Mouse (Mus musculus): ENCODE data around the gene Scfd2. TPM values are rescaled to one million over a fixed set of nuclear protein-coding genes. Genes with fewer than 3 reads are reported as not detected.

Scfd2 gene
- total RNA-seq (2014; fragmentation: Nextera tagmentation) (20.9 and 30.1 TPM in 2 replicates), total RNA-seq (2017) (17.0 and 22.6 TPM in 2 replicates)

DNA sequence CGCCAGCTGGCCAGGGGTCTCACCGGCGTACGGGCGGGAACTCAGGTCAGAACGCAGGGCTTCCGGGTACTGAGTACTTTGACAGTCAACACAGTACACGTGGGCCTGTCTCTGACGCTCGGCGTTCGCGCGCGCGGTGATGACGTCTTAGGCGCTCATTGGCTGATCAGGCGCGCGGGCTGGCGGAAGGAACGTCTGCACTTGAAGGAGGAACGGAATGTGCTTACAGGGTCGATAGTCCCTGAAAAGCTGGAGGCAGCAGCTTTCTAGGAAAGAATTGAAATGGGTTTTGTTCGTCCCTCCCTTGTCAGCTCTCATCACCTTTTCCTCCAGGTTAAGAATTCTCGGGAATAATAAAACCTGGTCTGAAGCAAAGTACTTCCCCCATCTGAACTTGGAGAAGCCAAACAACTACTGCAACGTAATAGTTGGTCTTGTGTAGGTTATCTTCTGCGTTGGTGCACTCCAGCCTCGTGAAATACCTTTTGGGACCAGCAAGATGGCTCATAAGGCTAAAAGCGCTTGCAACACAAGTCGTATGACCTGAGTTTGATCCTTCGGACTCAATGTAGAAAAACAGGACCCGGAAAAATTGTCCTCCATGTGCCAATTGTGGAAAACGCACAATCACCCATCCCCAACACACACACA lies at the start of gene Scfd2:
Gene Scfd2 (minus strand): TSS at position 130 of the 651 bp plus-strand sequence.
- ATAC-seq (replicated peaks; ENCODE audit: low FRiP score, low TSS enrichment, poor library complexity, severe bottlenecking): peak; percentile 88

- no peak for ATAC-seq (replicated peaks; ENCODE audit: low FRiP score, low TSS enrichment, poor library complexity, severe bottlenecking)
These were observed 40.2 kb upstream of the Scfd2 start for GRCm38 (mm10) chr5:74571767-74572166.

DNA sequence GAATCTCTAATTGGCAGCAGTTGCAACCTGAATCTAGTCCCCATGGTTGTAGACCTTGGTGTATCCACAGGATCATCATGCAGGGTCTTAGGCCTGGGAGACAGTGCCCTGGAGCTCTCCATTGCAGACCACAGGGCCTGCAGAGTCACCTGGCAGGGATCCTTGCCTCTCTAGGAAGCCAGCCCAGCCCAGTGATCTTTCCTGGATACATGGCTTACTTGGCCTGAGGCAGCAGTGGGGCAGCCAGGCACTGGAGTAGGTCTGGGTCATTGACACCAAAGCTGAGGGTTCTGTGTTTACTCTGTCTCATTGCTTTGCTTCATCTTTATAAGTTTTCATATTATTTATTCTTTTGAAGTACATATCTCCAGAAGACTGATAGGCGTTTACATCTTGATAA lies 29.6 kb upstream of the Scfd2 start:
- no peak for ATAC-seq (replicated peaks; ENCODE audit: low FRiP score, low TSS enrichment, poor library complexity, severe bottlenecking)

- no peak for ATAC-seq (replicated peaks; ENCODE audit: low FRiP score, low TSS enrichment, poor library complexity, severe bottlenecking)
These were observed 18.0 kb upstream of the Scfd2 start for GRCm38 (mm10) chr5:74549566-74549965.

- no peak for ATAC-seq (replicated peaks; ENCODE audit: low FRiP score, low TSS enrichment, poor library complexity, severe bottlenecking)
These were observed 14.0 kb upstream of the Scfd2 start for GRCm38 (mm10) chr5:74545606-74546005.

GRCm38 (mm10) chr5:74536180-74536947 lies 4.8 kb upstream of the Scfd2 start:
- ATAC-seq (replicated peaks; ENCODE audit: low FRiP score, low TSS enrichment, poor library complexity, severe bottlenecking): no peak

GRCm38 (mm10) chr5:74535240-74536021 lies 3.9 kb upstream of the Scfd2 start, which contains the start of gene Fip1l1:
Gene Fip1l1 (plus strand): TSS chr5:74535449.
- ATAC-seq (replicated peaks; ENCODE audit: low FRiP score, low TSS enrichment, poor library complexity, severe bottlenecking): peak; percentile 69

GRCm38 (mm10) chr5:74530785-74531184 lies 774 bp downstream of the Scfd2 start:
- no peak; the same call in 1 of the 2 replicates for ATAC-seq (replicated peaks; ENCODE audit: low FRiP score, low TSS enrichment, poor library complexity, severe bottlenecking)

GRCm38 (mm10) chr5:74527025-74527424 lies 4.5 kb downstream of the Scfd2 start:
- ATAC-seq (replicated peaks; ENCODE audit: low FRiP score, low TSS enrichment, poor library complexity, severe bottlenecking): no peak

- no peak for ATAC-seq (replicated peaks; ENCODE audit: low FRiP score, low TSS enrichment, poor library complexity, severe bottlenecking)
These were observed 19.9 kb downstream of the Scfd2 start for GRCm38 (mm10) chr5:74511686-74512085.

DNA sequence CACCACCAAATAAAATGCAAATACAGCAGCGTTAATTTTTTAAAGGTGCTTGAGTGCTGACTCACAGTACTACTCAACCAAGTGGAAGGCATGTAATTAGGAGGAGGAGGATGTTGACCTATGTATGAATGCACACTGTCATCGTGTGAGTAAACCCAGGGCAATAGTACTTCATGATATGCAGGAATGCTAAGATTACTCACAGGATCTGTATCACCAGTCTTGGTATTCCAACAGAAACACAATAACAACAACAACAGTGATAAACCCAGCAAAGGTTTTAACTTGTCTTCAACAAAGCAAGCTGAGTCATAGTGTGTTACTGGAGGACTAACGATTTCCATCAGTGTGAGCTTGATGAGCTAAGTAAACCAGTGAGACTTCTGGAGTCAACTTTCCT lies 38.9 kb downstream of the Scfd2 start:
- ATAC-seq (replicated peaks; ENCODE audit: low FRiP score, low TSS enrichment, poor library complexity, severe bottlenecking): no peak

DNA sequence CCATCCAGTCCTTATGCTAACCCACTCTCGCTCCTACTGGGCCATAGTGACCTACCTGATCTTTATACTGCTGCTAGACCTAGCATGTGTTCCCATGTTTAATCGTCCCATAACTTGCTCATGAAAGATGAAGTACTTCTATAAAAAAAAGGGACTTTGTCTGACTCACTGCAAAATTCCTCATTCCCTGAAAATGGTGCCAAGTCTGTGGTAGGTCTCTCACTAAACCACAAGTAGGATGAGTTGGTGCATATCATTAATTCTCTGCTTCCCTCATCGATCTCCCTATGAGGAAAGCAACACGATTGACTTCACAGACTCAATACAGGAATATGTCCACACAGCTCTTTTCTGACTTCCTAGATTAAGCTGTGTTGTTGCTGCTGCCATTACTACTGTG lies 46.9 kb downstream of the Scfd2 start:
- ATAC-seq (replicated peaks; ENCODE audit: low FRiP score, low TSS enrichment, poor library complexity, severe bottlenecking): no peak

GRCm38 (mm10) chr5:74482633-74483032 lies 48.9 kb downstream of the Scfd2 start:
- ATAC-seq (replicated peaks; ENCODE audit: low FRiP score, low TSS enrichment, poor library complexity, severe bottlenecking): no peak

GRCm38 (mm10) chr5:74482034-74482433 lies 49.5 kb downstream of the Scfd2 start:
- no peak for ATAC-seq (replicated peaks; ENCODE audit: low FRiP score, low TSS enrichment, poor library complexity, severe bottlenecking)

DNA sequence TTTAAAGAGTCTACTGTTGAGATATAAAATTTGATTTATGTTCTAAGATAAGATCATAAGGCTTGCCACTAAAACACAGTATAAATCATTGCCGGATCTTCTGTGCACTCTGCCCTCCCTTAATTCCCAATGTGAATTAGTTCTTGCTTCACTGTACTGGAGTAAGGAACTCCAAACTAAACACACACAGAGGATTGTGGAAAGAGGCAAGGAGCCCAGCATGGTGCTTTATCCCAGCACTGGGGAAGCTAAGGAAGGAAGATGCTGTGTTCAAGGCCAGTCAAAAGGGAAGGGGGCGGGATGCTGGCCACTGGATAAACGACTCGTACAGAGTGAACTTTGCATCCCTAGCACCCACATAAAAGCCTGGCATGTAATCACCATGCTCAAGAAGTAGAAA lies 51.1 kb downstream of the Scfd2 start:
- ATAC-seq (replicated peaks; ENCODE audit: low FRiP score, low TSS enrichment, poor library complexity, severe bottlenecking): no peak

DNA sequence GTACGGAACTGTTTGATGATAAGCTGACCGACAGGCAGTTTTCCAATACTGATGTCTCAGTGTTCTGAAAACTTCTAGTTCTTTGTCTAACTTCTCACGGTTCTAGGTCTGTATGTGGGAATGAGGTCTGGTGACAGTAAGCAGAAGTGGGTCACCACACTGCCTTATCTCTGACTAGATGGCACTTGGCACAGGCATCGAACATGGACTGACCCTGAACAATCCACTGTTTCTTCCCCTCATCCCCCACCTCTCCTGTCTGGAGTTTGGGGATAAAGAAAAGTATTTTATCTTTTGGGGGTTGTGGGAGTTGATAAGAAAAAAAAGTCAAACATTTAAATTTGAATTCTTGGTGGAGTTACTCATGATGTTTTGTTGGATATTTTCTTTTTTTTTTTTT lies 51.6 kb downstream of the Scfd2 start:
- peak; percentile 71 for ATAC-seq (replicated peaks; ENCODE audit: low FRiP score, low TSS enrichment, poor library complexity, severe bottlenecking)

DNA sequence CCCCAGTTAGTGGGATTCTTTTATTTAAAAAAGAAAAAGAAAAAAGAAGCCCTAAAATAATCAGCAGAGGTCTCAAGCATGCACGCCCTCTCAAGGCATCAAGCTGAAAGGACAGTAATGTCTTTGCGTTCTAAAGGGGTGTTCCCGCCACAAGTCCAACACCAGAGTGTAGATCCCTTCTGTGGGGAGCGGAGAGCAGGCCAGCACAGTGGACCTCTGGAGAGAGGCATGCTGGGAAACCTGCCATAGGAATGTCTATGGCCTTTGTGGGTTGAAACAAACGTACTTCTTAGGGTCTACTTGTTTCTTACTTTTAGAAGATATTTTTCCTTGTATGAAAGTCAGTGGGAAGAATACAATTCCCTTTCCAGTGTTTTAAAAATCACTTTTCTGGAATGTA lies 52.4 kb downstream of the Scfd2 start:
- ATAC-seq (replicated peaks; ENCODE audit: low FRiP score, low TSS enrichment, poor library complexity, severe bottlenecking): no peak

DNA sequence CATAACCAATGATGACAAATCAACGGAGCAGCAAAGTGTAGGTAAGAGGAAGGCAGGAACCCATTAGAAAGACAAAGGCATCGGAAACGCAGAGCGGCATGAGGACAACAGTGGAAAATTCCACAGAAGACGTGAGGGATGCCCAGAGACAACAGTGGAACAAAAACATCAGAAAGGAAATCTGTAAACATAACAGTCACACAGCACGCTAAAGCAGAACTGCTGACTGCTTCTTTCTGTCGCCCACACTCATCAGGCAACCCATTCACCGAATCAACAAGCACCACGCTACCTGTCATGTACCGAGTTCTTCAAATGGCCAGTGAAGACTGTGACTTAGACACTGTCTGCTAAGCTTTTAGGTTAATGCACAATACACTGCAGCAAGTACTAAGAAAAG lies 55.0 kb downstream of the Scfd2 start:
- no peak for ATAC-seq (replicated peaks; ENCODE audit: low FRiP score, low TSS enrichment, poor library complexity, severe bottlenecking)

DNA sequence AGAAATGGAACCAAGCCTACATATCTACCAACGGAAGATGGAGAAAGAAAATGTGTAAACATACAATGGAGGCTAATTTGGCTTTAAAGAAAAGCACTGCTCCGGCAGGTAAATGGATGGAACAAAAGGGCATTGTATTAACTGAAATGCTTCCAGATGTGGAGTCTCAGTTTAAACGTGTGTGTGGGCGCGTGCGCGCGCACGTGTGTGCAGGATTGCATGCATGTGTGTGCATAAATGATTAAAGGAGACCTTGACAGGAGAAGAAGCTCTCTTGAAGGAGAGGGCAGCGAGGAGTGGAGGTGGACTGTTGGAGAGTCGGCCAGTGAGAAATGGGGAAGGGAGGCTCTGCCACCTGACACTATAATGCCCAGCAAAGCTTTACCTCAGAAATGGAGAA lies 58.4 kb downstream of the Scfd2 start:
- ATAC-seq (replicated peaks; ENCODE audit: low FRiP score, low TSS enrichment, poor library complexity, severe bottlenecking): no peak

DNA sequence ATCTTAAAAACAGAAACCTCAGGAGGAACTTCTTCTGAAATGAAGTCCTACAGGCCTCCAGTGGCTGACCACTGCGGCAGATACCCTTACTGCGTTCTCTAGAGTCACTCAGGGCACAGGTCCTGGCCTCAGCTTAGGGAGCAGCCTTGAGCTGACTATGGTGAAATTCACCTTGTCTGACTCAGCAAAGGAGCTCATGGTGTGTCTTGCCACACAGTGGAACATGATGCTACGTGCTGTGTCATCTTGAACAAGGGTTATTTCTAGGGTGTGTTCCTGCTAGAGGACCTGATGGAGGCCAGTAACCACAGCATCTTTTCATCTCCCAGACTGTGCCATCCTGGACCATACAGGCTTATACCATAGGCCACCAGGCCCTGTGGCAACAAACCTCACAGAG lies 60.7 kb downstream of the Scfd2 start:
- no peak for ATAC-seq (replicated peaks; ENCODE audit: low FRiP score, low TSS enrichment, poor library complexity, severe bottlenecking)

Measured in megakaryocyte-erythroid progenitor cell, adult 5-6 weeks (primary cell).